Mouse (Mus musculus) central nervous system, embryonic 11.5 days (tissue): ENCODE results near the gene Cyfip1. TPM values are rescaled to one million over a fixed set of nuclear protein-coding genes. Genes with fewer than 3 reads are reported as not detected.

Experiments
- polyA plus RNA-seq: library from polyadenylated mRNA; depleted of rRNA; stranded (reverse); fragments of >200 nt; gene quantifications from 2 replicates; pipeline ENCODE4 v1.2.3, GENCODE M21; 2012; rRNA removed

The Cyfip1 gene
- 37.4 and 52.2 TPM in 2 replicates for polyA plus RNA-seq

DNA sequence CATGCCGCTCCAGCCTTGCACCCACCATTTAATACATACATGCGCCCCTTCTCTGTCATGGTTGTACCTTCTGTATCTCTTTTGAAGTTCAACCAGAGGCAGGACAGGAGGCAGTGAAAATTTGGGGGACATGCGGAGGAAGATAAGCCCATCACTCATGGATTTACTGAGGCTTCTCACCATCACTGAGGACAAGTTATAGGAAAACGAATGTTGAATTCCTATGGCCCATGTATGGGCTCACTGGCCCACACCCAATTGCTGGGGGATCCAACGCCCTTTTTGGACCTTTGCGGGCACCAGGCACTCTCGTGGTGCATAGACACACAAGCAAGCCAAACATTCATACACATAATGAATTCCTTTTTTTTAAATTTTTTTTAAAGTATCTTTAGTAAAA is at the start of gene Cyfip1:
TSS of gene Cyfip1 (plus strand) at position 301 of the 400 bp plus-strand sequence.

DNA sequence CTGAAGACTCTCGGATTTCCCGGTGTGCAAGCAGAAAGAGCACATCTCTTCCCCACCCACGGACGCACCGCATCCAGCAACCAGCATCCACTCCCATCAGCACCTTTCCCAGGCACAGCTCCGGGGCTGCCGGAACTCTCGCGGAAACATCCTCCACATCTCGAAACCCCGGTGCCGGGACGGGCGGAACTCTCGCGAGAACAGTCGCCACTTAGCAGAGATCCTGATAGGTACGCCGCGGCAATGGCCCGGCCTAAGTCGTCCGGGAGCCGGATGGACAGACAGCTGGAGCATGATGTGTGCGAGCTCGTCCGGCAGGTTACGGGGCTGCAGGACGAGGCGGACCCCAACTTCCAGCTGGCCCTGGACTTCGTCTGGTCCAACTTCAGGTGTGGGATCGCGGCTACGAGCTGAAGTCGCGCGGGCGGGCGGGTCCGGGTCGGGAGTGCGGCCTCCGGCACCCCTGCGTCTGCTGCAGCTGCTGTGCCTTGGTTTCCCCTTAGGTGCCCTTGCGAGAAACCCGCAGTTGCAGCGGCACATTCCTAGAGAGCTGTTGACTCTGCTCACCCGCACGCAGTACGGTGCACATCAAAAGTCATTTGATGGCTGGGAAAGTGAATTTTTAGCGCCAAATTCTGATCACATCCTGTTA is 47.5 kb upstream of the Cyfip1 start, which contains the start of gene Tubgcp5:
TSS of gene Tubgcp5 (plus strand) at position 203 of the 652 bp plus-strand sequence.

DNA sequence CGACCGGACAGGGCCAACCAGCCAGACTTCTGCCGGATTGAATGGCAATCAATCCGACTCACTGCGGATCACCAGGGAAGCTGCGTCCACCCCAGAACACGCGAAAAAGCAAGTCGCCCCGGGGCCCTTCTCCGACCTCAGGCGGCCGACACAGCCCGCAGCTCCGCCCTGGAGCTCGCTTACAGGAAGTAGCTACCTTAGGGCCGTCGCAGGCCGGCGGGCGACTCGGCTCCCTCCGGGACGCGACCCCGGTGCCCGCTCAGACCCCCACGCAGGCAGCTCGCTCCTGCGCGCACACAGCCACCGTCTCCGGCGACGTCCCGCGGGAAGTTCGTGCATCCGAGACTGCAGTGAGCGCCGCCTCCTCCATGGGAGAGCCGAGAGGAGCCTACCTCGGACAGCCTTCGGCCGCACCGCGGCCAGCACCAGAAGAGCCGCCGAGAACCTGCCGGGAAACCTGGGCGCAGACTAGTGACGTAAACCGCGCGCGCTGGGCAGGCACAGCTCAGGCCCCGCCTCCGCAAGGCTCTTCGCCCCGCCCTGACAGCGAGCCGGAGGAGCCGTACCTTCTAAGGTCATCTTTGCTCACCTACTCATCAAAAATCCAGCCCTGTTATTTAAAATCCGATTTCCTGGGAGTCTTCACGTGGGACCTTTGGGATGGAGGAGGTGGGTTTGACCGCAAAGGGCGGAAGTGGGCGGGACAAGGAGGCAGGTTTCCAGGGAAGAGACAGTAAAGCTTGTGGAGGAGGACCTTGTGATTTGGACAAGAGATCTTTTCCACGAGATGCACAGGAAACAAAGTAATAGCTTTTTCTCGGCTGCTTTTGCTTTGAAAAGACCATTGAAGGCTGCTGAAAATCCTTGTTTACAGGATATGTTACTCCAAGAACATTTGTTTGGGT is 120.7 kb downstream of the Cyfip1 start, which contains the start of gene Nipa2:
TSS of gene Nipa2 (minus strand) at position 473 of the 905 bp plus-strand sequence.

Other genes with a start within 250 kb of the Cyfip1 start
- gene Siglech, start 73.6 kb upstream of the Cyfip1 start, polyA plus RNA-seq, result 0.46 and 0.70 TPM in 2 replicates
- gene Tubgcp5, start 47.6 kb upstream of the Cyfip1 start, polyA plus RNA-seq, result 22.3 and 28.8 TPM in 2 replicates
- gene Nipa2, start 120.7 kb downstream of the Cyfip1 start, polyA plus RNA-seq, result 25.7 and 31.0 TPM in 2 replicates
- 6.3 and 8.9 TPM in 2 replicates for gene Nipa1, start 178.2 kb downstream of the Cyfip1 start, polyA plus RNA-seq
- 26.0 and 26.9 TPM in 2 replicates for gene Herc2, start 208.5 kb downstream of the Cyfip1 start, polyA plus RNA-seq